Mouse (Mus musculus) midbrain, postnatal 0 days (tissue): ENCODE measurements around the gene Tmem213. TPM values are rescaled to one million over a fixed set of nuclear protein-coding genes. Genes with fewer than 3 reads are reported as not detected.

Source experiments
- ATAC-seq: fragments of 200-750 bp; cut with Nextera tagmentation; 2 replicates; pipeline ENCODE4 v1.8.0; 2017; ENCODE audit warnings: moderate number of reproducible peaks, mild to moderate bottlenecking, moderate TSS enrichment, moderate library complexity; ENCODE audit not compliant: low FRiP score
- DNase-seq: peaks from one replicate; pipeline ENCODE4 v3.0.0-alpha.2; 2015; ENCODE audit warnings: low spot score
- H3K27ac ChIP-seq: fragments of 300-500 bp; sonication (generic); 2 replicates; pipeline ENCODE4 v1.5.1; 2014; ENCODE audit warnings: low read depth, mild to moderate bottlenecking, low read length, mixed read lengths
- H3K27me3 ChIP-seq: fragments of 300-500 bp; sonication (generic); 2 replicates; pipeline ENCODE4 v1.6.1; 2014; ENCODE audit warnings: low read length, control low read depth, mixed read lengths; ENCODE audit not compliant: insufficient read depth
- H3K36me3 ChIP-seq: fragments of 300-500 bp; sonication (generic); 2 replicates; pipeline ENCODE4 v1.6.1; 2014; ENCODE audit warnings: low read length, control low read depth, mixed read lengths; ENCODE audit not compliant: insufficient read depth
- H3K4me1 ChIP-seq: fragments of 300-500 bp; sonication (generic); 2 replicates; pipeline ENCODE4 v1.6.1; 2014; ENCODE audit warnings: mild to moderate bottlenecking, control low read depth, antibody characterized with exemption, low read length, mixed read lengths; ENCODE audit not compliant: insufficient read depth
- H3K4me2 ChIP-seq: fragments of 300-500 bp; sonication (generic); 2 replicates; pipeline ENCODE4 v1.6.1; 2014; ENCODE audit warnings: low read depth, mild to moderate bottlenecking, low read length, mixed read lengths; ENCODE audit not compliant: poor library complexity, severe bottlenecking
- H3K4me3 ChIP-seq: fragments of 300-500 bp; sonication (generic); 2 replicates; pipeline ENCODE4 v1.5.1; 2014; ENCODE audit warnings: low read depth, mild to moderate bottlenecking, low read length, moderate library complexity
- H3K9ac ChIP-seq: fragments of 300-500 bp; sonication (generic); replicated peaks from 2 replicates; pipeline ENCODE4 v1.6.1; 2014; ENCODE audit warnings: mild to moderate bottlenecking, low read length, moderate library complexity, mixed read lengths; ENCODE audit not compliant: poor library complexity, severe bottlenecking
- H3K9me3 ChIP-seq: fragments of 300-500 bp; sonication (generic); 2 replicates; pipeline ENCODE4 v1.6.1; 2016; ENCODE audit warnings: low read length, control low read depth
- CTCF ChIP-seq: IDR thresholded peaks from 2 replicates; pipeline ENCODE4 v1.5.1; 2016; ENCODE audit warnings: antibody characterized with exemption, mild to moderate bottlenecking
- WGBS: fragments of 180-500 bp; shearing (Covaris S2); extraction: QIAGEN DNeasy Blood & Tissue Kit; methylation state at CpG from one replicate; pipeline ENCODE4 v1.1.7; 2014; 5-methylcytosine and 5-hydroxymethylcytosine counted together
- polyA plus RNA-seq: library from polyadenylated mRNA; unstranded; fragments of >200 nt; fragmentation: Nextera tagmentation; extraction: Ambion mirVana; gene quantifications from 2 replicates; pipeline ENCODE4 v1.2.1, GENCODE M21; 2015
- total RNA-seq: library from RNA; depleted of rRNA; stranded (reverse); fragments of >200 nt; gene quantifications from 2 replicates; pipeline ENCODE4 v1.2.3, GENCODE M21; 2014

Gene Tmem213
- total and polyA plus RNA-seq, 2 experiments from 2014 or later, result 0.26 TPM; not detected in 1

- no peak overlapping the region for H3K9ac ChIP-seq
- H3K4me2 ChIP-seq, result no peak overlapping the region
- no peaks in the 10 kb centered on the region for H3K9me3 ChIP-seq
- no peak for DNase-seq
- peaks cover 15% of the 10 kb centered on the region for H3K36me3 ChIP-seq
- H3K4me1 ChIP-seq, result no peaks in the 10 kb centered on the region
- WGBS, result 90% methylated on average over 5 of the region's 5 CpGs
- H3K4me3 ChIP-seq, result no peak overlapping the region
- no peak for ATAC-seq
- no peaks in the 10 kb centered on the region for H3K27me3 ChIP-seq
- no peak overlapping the region for H3K27ac ChIP-seq
- TF ChIP-seq CTCF, result no peak
Observed at GRCm38 (mm10) chr6:38121843-38122242, 12.8 kb downstream of the Tmem213 start.

DNA sequence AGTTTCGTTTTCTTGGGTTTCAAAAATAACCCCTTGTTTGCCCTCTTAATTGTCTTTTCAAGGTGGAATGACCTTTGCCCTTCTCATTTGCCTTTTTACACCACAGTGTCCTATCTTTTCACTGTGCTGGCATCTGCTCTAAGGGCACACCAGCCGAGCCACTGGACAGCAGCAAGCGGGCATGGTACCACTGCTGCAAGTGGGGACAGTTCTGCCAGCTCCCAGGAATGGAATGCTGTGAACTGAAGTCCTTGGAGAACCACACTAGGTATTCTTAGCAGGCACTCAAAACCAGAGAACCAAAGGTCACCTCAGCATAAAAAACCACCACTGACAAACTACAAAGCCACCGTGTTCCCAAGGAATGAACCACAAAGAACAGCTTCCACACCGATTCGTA, 13.7 kb downstream of the Tmem213 start:
- Histone ChIP-seq H3K27me3 (no peaks in the 10 kb centered on the region), H3K4me3 (no peak overlapping the region), H3K36me3 (peaks cover 23% of the 10 kb centered on the region), H3K4me2 (no peak overlapping the region), H3K9me3 (no peaks in the 10 kb centered on the region), H3K4me1 (no peaks in the 10 kb centered on the region), H3K9ac (no peak overlapping the region), H3K27ac (no peak overlapping the region)
- ATAC-seq (no peak), DNase-seq (no peak)
- TF ChIP-seq CTCF, result no peak
- 67% methylated on average over 6 of the region's 6 CpGs for WGBS

GRCm38 (mm10) chr6:38123471-38124206, 14.6 kb downstream of the Tmem213 start:
- DNase-seq, result no peak
- no peaks in the 10 kb centered on the region for H3K4me1 ChIP-seq
- H3K4me2 ChIP-seq, result no peak overlapping the region
- H3K9ac ChIP-seq, result no peak overlapping the region
- no peak overlapping the region for H3K4me3 ChIP-seq
- H3K27me3 ChIP-seq, result no peaks in the 10 kb centered on the region
- WGBS, result 74% methylated on average over 18 of the region's 18 CpGs
- no peaks in the 10 kb centered on the region for H3K9me3 ChIP-seq
- H3K27ac ChIP-seq, result no peak overlapping the region
- TF ChIP-seq CTCF, result no peak
- H3K36me3 ChIP-seq, result peaks cover 30% of the 10 kb centered on the region
- no peak; the same call in 1 of the 2 replicates for ATAC-seq

- DNase-seq, result no peak
- TF ChIP-seq CTCF, result no peak
Observed at GRCm38 (mm10) chr6:38124207-38124835, 15.3 kb downstream of the Tmem213 start, which contains the start of gene Atp6v0a4. Gene Atp6v0a4, minus strand, starts transcription at chr6:38124586.

GRCm38 (mm10) chr6:38124882-38125281, 15.8 kb downstream of the Tmem213 start:
- ATAC-seq (no peak), DNase-seq (no peak)
- Histone ChIP-seq H3K27me3 (no peaks in the 10 kb centered on the region), H3K4me3 (no peak overlapping the region), H3K4me1 (no peaks in the 10 kb centered on the region), H3K27ac (no peak overlapping the region), H3K9ac (no peak overlapping the region), H3K9me3 (no peaks in the 10 kb centered on the region), H3K4me2 (no peak overlapping the region), H3K36me3 (peaks cover 35% of the 10 kb centered on the region)
- TF ChIP-seq CTCF, result no peak
- 95% methylated on average over 5 of the region's 5 CpGs for WGBS

More at GRCm38 (mm10) chr6:38124207-38124835, 15.3 kb downstream of the Tmem213 start, which contains the start of gene Atp6v0a4:
- H3K9ac ChIP-seq, result no peak within 1 kb of the TSS
- H3K36me3 ChIP-seq, result peaks cover 32% of the 10 kb centered on the region
- no peaks in the 10 kb centered on the region for H3K4me1 ChIP-seq
- H3K4me3 ChIP-seq, result no peak within 1 kb of the TSS
- H3K27ac ChIP-seq, result no peak within 1 kb of the TSS
- H3K9me3 ChIP-seq, result no peaks in the 10 kb centered on the region
- ATAC-seq, result no peak
- H3K4me2 ChIP-seq, result no peak within 1 kb of the TSS
- WGBS, result 90% methylated on average over 7 of the region's 7 CpGs
- H3K27me3 ChIP-seq, result no peaks in the 10 kb centered on the region

DNA sequence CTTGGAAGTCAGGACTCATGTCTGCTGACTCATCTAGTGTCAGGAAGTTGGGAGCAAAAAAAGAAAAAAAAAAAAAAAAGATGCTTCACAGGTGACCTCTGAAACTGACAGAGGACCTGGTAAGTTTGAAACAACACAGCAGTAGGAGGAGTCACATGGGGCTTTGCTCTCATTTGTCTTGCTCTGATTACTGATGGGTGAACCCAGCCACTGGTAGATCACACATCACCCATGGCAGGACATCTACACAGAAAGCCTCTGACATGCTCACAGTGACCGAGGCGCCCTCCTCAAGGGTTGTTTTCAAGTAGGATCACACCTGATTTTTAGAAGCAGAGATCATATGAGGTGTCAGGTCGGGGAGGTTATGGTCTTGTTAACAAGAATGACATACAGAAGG, 16.4 kb downstream of the Tmem213 start:
- H3K4me1 ChIP-seq, result no peaks in the 10 kb centered on the region
- ATAC-seq, result no peak
- no peak for DNase-seq
- no peaks in the 10 kb centered on the region for H3K9me3 ChIP-seq
- H3K4me3 ChIP-seq, result no peak overlapping the region
- no peak overlapping the region for H3K27ac ChIP-seq
- WGBS, result 96% methylated on average over 3 of the region's 3 CpGs
- no peak for TF ChIP-seq CTCF
- no peak overlapping the region for H3K9ac ChIP-seq
- H3K4me2 ChIP-seq, result no peak overlapping the region
- no peaks in the 10 kb centered on the region for H3K27me3 ChIP-seq
- peaks cover 35% of the 10 kb centered on the region for H3K36me3 ChIP-seq
